Mouse (Mus musculus) liver, embryonic 14.5 days (tissue): ENCODE measurements around the gene Cox4i2. TPM values are rescaled to one million over a fixed set of nuclear protein-coding genes. Genes with fewer than 3 reads are reported as not detected.
A peak's percentile ranks its signal among the peaks of the same experiment; 100 is the strongest.

Source experiments
- ATAC-seq: fragments of 200-750 bp; cut with Nextera tagmentation; 2 replicates; pipeline ENCODE4 v1.8.0; 2017; ENCODE audit warnings: moderate number of reproducible peaks, mild to moderate bottlenecking, moderate library complexity; ENCODE audit not compliant: insufficient read depth
- DNase-seq, 3 experiments: peaks; one replicate each; pipeline ENCODE4 v3.0.0-alpha.2; 2012 to 2013; ENCODE audit warnings: low read depth in 3 of 3, low spot score in 3 of 3
- H3K27ac ChIP-seq: fragments of 300-500 bp; sonication (generic); 2 replicates; pipeline ENCODE4 v1.5.1; 2014; ENCODE audit warnings: moderate library complexity, mild to moderate bottlenecking, control low read depth, inconsistent platforms
- H3K27me3 ChIP-seq: fragments of 300-500 bp; sonication (generic); 2 replicates; pipeline ENCODE4 v1.6.1; 2014; ENCODE audit warnings: mild to moderate bottlenecking, low read length, moderate library complexity; ENCODE audit not compliant: control insufficient read depth, insufficient read depth
- H3K36me3 ChIP-seq: fragments of 300-500 bp; sonication (generic); replicated peaks from 2 replicates; pipeline ENCODE4 v1.6.1; 2014; ENCODE audit warnings: low read depth; ENCODE audit not compliant: control insufficient read depth, insufficient read depth
- H3K4me1 ChIP-seq, 2 experiments: fragments of 200-500 bp in 1 of 2; fragments of 300-500 bp in 1 of 2; sonication (generic) in 1 of 2; replicated peaks; 2 replicates each; pipeline ENCODE4 v1.6.1; 2012 to 2014; ENCODE audit warnings: antibody characterized with exemption in 1 of 2, inconsistent platforms in 1 of 2, low read length in 1 of 2; ENCODE audit not compliant: control insufficient read depth in 2 of 2, insufficient read depth in 2 of 2
- H3K4me2 ChIP-seq: fragments of 300-500 bp; sonication (generic); 2 replicates; pipeline ENCODE4 v1.6.1; 2014; ENCODE audit warnings: low read depth, mild to moderate bottlenecking, control low read depth, moderate library complexity
- H3K4me3 ChIP-seq, 2 experiments: fragments of 200-500 bp in 1 of 2; fragments of 300-500 bp in 1 of 2; sonication (generic) in 1 of 2; 2 replicates each; pipeline ENCODE4 v1.5.1; 2012 to 2014; ENCODE audit warnings: low read depth in 2 of 2, low read length in 2 of 2, mild to moderate bottlenecking in 2 of 2, control low read depth in 1 of 2, inconsistent platforms in 1 of 2, moderate library complexity in 1 of 2; ENCODE audit not compliant: insufficient read depth in 1 of 2
- H3K9ac ChIP-seq: fragments of 300-500 bp; sonication (generic); replicated peaks from 2 replicates; pipeline ENCODE4 v1.6.1; 2014; ENCODE audit warnings: mild to moderate bottlenecking, control low read depth, moderate library complexity
- H3K9me3 ChIP-seq: fragments of 300-500 bp; sonication (generic); 2 replicates; pipeline ENCODE4 v1.6.1; 2016; ENCODE audit warnings: low read length, mixed read lengths; ENCODE audit not compliant: control insufficient read depth
- CTCF ChIP-seq: IDR thresholded peaks from 2 replicates; pipeline ENCODE4 v1.5.1; 2016; ENCODE audit warnings: antibody characterized with exemption, low read depth, control low read depth
- EP300 ChIP-seq: IDR thresholded peaks from 2 replicates; pipeline ENCODE4 v1.6.1; 2016; ENCODE audit warnings: antibody characterized with exemption, low read depth
- WGBS: fragments of 180-500 bp; shearing (Covaris S2); extraction: QIAGEN DNeasy Blood & Tissue Kit; methylation state at CpG from one replicate; pipeline ENCODE4 v1.1.7; 2014; ENCODE audit not compliant: insufficient replicate concordance; 5-methylcytosine and 5-hydroxymethylcytosine counted together
- microRNA-seq: library from miRNA; unstranded; fragments of <30 nt; microRNA quantifications from one replicate; pipeline ENCODE4, GENCODE M21; 2016
- polyA plus RNA-seq, 2 experiments: library from polyadenylated mRNA; depleted of rRNA in 1 of 2; stranded (reverse) in 1 of 2; unstranded in 1 of 2; fragments of >200 nt; fragmentation: Nextera tagmentation in 1 of 2; extraction: Ambion mirVana in 1 of 2; gene quantifications; 2 replicates each; pipeline versions ENCODE4 v1.2.1 to v1.2.3; 2012 to 2014

The Cox4i2 gene
- polyA plus RNA-seq, 2 experiments, result 0.51 to 0.92 TPM

DNA sequence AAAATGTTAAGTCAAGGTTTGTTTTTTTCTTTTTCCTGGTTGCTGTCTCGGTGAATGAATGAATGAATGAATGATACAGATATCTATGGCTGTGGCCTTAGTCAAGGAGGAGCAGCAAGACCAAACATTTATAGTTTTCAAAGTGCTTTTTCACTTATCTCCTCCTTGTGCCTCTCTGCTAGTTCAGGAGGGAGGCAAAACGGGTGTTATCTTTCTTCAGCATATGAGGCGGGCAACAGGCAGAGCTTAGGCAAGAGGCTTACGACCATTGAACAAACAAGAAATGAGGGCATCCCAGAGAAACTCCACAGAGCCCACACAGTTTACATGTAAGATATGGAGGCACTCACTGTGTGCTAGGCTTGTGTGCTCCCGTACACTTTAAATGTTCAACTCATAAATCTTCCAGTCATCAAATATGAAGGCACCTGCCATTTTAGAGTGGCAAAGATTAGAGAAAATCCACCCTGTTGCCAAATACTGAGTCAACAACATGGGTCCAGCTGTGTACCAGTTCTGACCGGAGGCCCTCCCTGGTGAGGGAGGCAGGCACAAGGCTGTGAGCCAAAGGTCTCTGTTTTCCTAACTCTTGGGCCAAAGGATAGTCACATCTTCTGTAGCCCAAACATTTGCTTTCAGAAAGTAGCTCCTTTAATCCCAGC, 60.4 kb downstream of the Cox4i2 start:
- peak; percentile 84 to 88 (median 84) for DNase-seq
- H3K9me3 ChIP-seq, result no peaks in the 10 kb centered on the region
- peak; percentile 77 for ATAC-seq
- no peak for TF ChIP-seq CTCF
- peak; percentile 98 for TF ChIP-seq EP300
- H3K4me3 ChIP-seq, result peak overlapping the region; percentile 10 to 28; a peak in 3 of 4 replicates
- no peaks in the 10 kb centered on the region for H3K27me3 ChIP-seq
- WGBS, result 9% methylated on average over 6 of the region's 6 CpGs
- H3K4me2 ChIP-seq, result peak overlapping the region; percentile 65
- H3K4me1 ChIP-seq, result peaks cover 96% of the 10 kb centered on the region in 2 experiments
- H3K36me3 ChIP-seq, result peaks cover 23% of the 10 kb centered on the region
- peak overlapping the region; percentile 100 for H3K27ac ChIP-seq
- peak overlapping the region; percentile 78 for H3K9ac ChIP-seq

Small RNA genes within 50 kb of the gene (microRNA-seq; reads per million reads assigned to microRNA genes)
- not detected for gene Gm23802

Other genes starting within 250 kb of the Cox4i2 start
- not detected in 2 replicates for gene Defb26, start 242.5 kb upstream of the Cox4i2 start, polyA plus RNA-seq (2012; rRNA removed)
- not detected in 2 replicates for gene Defb26, start 242.5 kb upstream of the Cox4i2 start, polyA plus RNA-seq (2014; fragmentation: Nextera tagmentation; extraction: Ambion mirVana)
- gene Defb28, start 235.9 kb upstream of the Cox4i2 start, polyA plus RNA-seq (2012; rRNA removed), result not detected in 2 replicates
- not detected in 2 replicates for gene Defb28, start 235.9 kb upstream of the Cox4i2 start, polyA plus RNA-seq (2014; fragmentation: Nextera tagmentation; extraction: Ambion mirVana)
- gene Defb29, start 214.1 kb upstream of the Cox4i2 start, polyA plus RNA-seq (2012; rRNA removed), result not detected in 2 replicates
- gene Defb29, start 214.1 kb upstream of the Cox4i2 start, polyA plus RNA-seq (2014; fragmentation: Nextera tagmentation; extraction: Ambion mirVana), result not detected in 2 replicates
- not detected in 2 replicates for gene Gm17416, start 184.8 kb upstream of the Cox4i2 start, polyA plus RNA-seq (2012; rRNA removed)
- not detected in 2 replicates for gene Gm17416, start 184.8 kb upstream of the Cox4i2 start, polyA plus RNA-seq (2014; fragmentation: Nextera tagmentation; extraction: Ambion mirVana)
- gene Defb21, start 181.4 kb upstream of the Cox4i2 start, polyA plus RNA-seq (2012; rRNA removed), result not detected in 2 replicates
- gene Defb21, start 181.4 kb upstream of the Cox4i2 start, polyA plus RNA-seq (2014; fragmentation: Nextera tagmentation; extraction: Ambion mirVana), result not detected in 2 replicates
- not detected in 2 replicates for gene Defb19, start 173.9 kb upstream of the Cox4i2 start, polyA plus RNA-seq (2012; rRNA removed)
- not detected in 2 replicates for gene Defb19, start 173.9 kb upstream of the Cox4i2 start, polyA plus RNA-seq (2014; fragmentation: Nextera tagmentation; extraction: Ambion mirVana)
- gene Defb45, start 154.8 kb upstream of the Cox4i2 start, polyA plus RNA-seq (2012; rRNA removed), result not detected in 2 replicates
- gene Defb45, start 154.8 kb upstream of the Cox4i2 start, polyA plus RNA-seq (2014; fragmentation: Nextera tagmentation; extraction: Ambion mirVana), result not detected in 2 replicates
- gene Defb36, start 149.8 kb upstream of the Cox4i2 start, polyA plus RNA-seq (2012; rRNA removed), result not detected in 2 replicates
- not detected in 2 replicates for gene Defb36, start 149.8 kb upstream of the Cox4i2 start, polyA plus RNA-seq (2014; fragmentation: Nextera tagmentation; extraction: Ambion mirVana)
- not detected in 2 replicates for gene Defb25, start 131.1 kb upstream of the Cox4i2 start, polyA plus RNA-seq (2012; rRNA removed)
- gene Defb25, start 131.1 kb upstream of the Cox4i2 start, polyA plus RNA-seq (2014; fragmentation: Nextera tagmentation; extraction: Ambion mirVana), result not detected in 2 replicates
- 0.42 and 0.66 TPM in 2 replicates for gene Rem1, start 127.2 kb upstream of the Cox4i2 start, polyA plus RNA-seq (2012; rRNA removed)
- gene Rem1, start 127.2 kb upstream of the Cox4i2 start, polyA plus RNA-seq (2014; fragmentation: Nextera tagmentation; extraction: Ambion mirVana), result 0.52 and 0.91 TPM in 2 replicates
- gene H13, start 84.7 kb upstream of the Cox4i2 start, polyA plus RNA-seq (2012; rRNA removed), result 24.1 and 27.4 TPM in 2 replicates
- gene H13, start 84.7 kb upstream of the Cox4i2 start, polyA plus RNA-seq (2014; fragmentation: Nextera tagmentation; extraction: Ambion mirVana), result 38.1 and 39.4 TPM in 2 replicates
- 4.3 and 10.3 TPM in 2 replicates for gene Mcts2, start 67.1 kb upstream of the Cox4i2 start, polyA plus RNA-seq (2012; rRNA removed)
- 14.7 and 15.2 TPM in 2 replicates for gene Mcts2, start 67.1 kb upstream of the Cox4i2 start, polyA plus RNA-seq (2014; fragmentation: Nextera tagmentation; extraction: Ambion mirVana)
- 45.6 and 50.6 TPM in 2 replicates for gene Id1, start 17.9 kb upstream of the Cox4i2 start, polyA plus RNA-seq (2012; rRNA removed)
- 20.7 and 22.6 TPM in 2 replicates for gene Id1, start 17.9 kb upstream of the Cox4i2 start, polyA plus RNA-seq (2014; fragmentation: Nextera tagmentation; extraction: Ambion mirVana)
- gene Bcl2l1, start 77.6 kb downstream of the Cox4i2 start, polyA plus RNA-seq (2012; rRNA removed), result 72.2 and 81.6 TPM in 2 replicates
- gene Bcl2l1, start 77.6 kb downstream of the Cox4i2 start, polyA plus RNA-seq (2014; fragmentation: Nextera tagmentation; extraction: Ambion mirVana), result 172 and 186 TPM in 2 replicates
- gene Tpx2, start 93.8 kb downstream of the Cox4i2 start, polyA plus RNA-seq (2012; rRNA removed), result 25.1 and 47.1 TPM in 2 replicates
- 80.9 and 82.6 TPM in 2 replicates for gene Tpx2, start 93.8 kb downstream of the Cox4i2 start, polyA plus RNA-seq (2014; fragmentation: Nextera tagmentation; extraction: Ambion mirVana)
- 0.02 TPM in 1 of 2 replicates, not detected in the other for gene Mylk2, start 157.2 kb downstream of the Cox4i2 start, polyA plus RNA-seq (2012; rRNA removed)
- gene Mylk2, start 157.2 kb downstream of the Cox4i2 start, polyA plus RNA-seq (2014; fragmentation: Nextera tagmentation; extraction: Ambion mirVana), result not detected in 2 replicates
- 0.08 and 0.18 TPM in 2 replicates for gene Foxs1, start 179.0 kb downstream of the Cox4i2 start, polyA plus RNA-seq (2012; rRNA removed)
- gene Foxs1, start 179.0 kb downstream of the Cox4i2 start, polyA plus RNA-seq (2014; fragmentation: Nextera tagmentation; extraction: Ambion mirVana), result 0.08 and 0.10 TPM in 2 replicates
- gene Dusp15, start 197.5 kb downstream of the Cox4i2 start, polyA plus RNA-seq (2012; rRNA removed), result 0.02 and 0.05 TPM in 2 replicates
- gene Dusp15, start 197.5 kb downstream of the Cox4i2 start, polyA plus RNA-seq (2014; fragmentation: Nextera tagmentation; extraction: Ambion mirVana), result not detected in 2 replicates
- gene Ttll9, start 208.3 kb downstream of the Cox4i2 start, polyA plus RNA-seq (2012; rRNA removed), result 0.05 and 0.11 TPM in 2 replicates
- 0.08 and 0.18 TPM in 2 replicates for gene Ttll9, start 208.3 kb downstream of the Cox4i2 start, polyA plus RNA-seq (2014; fragmentation: Nextera tagmentation; extraction: Ambion mirVana)